Mouse (Mus musculus): ENCODE results near the gene Tgm5. TPM values are rescaled to one million over a fixed set of nuclear protein-coding genes. Genes with fewer than 3 reads are reported as not detected.
"Not testable (repeated sequence)": the region's sequence is repeated elsewhere in the genome, so short reads cannot be mapped to it uniquely, and the experiment has no call there.

Gene Tgm5
- polyA plus RNA-seq, 1 experiment from 2014 or later = 0.09 TPM

DNA sequence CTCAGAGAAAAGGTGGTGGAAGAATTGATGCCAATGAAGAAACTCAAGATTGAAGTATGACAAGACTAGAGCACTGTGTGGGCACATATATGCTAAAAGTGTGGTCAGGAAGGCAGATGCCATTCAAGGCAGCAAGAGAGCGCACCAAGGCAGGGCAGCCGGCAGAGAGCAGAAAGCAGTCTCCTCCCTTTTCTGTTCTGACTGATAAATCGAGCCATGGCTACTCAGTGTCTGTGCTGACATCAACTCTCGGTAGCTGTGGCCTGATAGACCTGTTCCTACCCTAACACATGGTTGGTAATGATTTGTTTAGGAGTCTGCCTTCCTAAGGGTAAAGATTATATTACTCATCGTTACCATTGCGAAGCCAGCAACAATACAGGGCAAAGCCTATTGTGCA is 29.7 kb downstream of the Tgm5 start:
- 88% methylated on average over 6 of the region's 6 CpGs for WGBS

DNA sequence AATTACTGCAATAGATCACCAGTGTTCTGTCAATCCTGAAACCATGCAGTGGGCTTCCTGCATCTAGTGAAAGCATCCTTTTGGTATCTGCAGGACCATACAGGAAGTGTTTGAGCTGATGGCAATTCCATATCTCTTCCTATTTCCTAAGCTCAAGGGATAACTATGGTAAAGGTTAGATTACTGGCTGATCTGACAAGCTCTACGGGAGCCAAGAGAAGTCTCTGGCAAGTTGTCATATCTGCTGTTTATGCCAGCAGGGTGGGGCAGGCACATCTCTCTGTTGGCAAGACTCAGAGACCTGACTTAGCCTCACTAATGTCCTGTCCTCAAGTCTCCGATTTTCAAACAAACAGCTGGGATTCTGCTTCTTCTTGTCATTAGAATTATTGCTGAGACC is 31.6 kb downstream of the Tgm5 start:
- Histone ChIP-seq H3K27ac (ENCODE audit: low read length) (no peak overlapping the region), H3K27me3 (ENCODE audit: control insufficient read depth, insufficient read depth, low read depth, low read length) (no peaks in the 10 kb centered on the region), H3K4me1 (ENCODE audit: control insufficient read depth, insufficient read depth, low read length) (no peaks in the 10 kb centered on the region), H3K36me3 (ENCODE audit: control insufficient read depth, insufficient read depth, low read length) (no peaks in the 10 kb centered on the region), H3K4me3 (ENCODE audit: low read depth, low read length) (no peak overlapping the region), H3K4me2 (ENCODE audit: low read length) (no peak overlapping the region), H3K9ac (ENCODE audit: low read depth, low read length) (no peak overlapping the region), H3K9me3 (replicated peaks; ENCODE audit: control insufficient read depth, low read length, poor library complexity, severe bottlenecking) (no peaks in the 10 kb centered on the region)
- ATAC-seq = no peak
- WGBS = 76% methylated on average over 2 of the region's 2 CpGs

More for the DNA sequence above, 29.7 kb downstream of the Tgm5 start:
- H3K4me3 ChIP-seq (ENCODE audit: low read depth, low read length) = no peak overlapping the region
- H3K9ac ChIP-seq (ENCODE audit: low read depth, low read length) = no peak overlapping the region
- no peak overlapping the region for H3K27ac ChIP-seq (ENCODE audit: low read length)
- no peak overlapping the region for H3K4me2 ChIP-seq (ENCODE audit: low read length)
- no peaks in the 10 kb centered on the region for H3K27me3 ChIP-seq (ENCODE audit: control insufficient read depth, insufficient read depth, low read depth, low read length)
- no peak for ATAC-seq
- no peaks in the 10 kb centered on the region for H3K36me3 ChIP-seq (ENCODE audit: control insufficient read depth, insufficient read depth, low read length)
- H3K9me3 ChIP-seq (replicated peaks; ENCODE audit: control insufficient read depth, low read length, poor library complexity, severe bottlenecking) = no peaks in the 10 kb centered on the region
- no peaks in the 10 kb centered on the region for H3K4me1 ChIP-seq (ENCODE audit: control insufficient read depth, insufficient read depth, low read length)

DNA sequence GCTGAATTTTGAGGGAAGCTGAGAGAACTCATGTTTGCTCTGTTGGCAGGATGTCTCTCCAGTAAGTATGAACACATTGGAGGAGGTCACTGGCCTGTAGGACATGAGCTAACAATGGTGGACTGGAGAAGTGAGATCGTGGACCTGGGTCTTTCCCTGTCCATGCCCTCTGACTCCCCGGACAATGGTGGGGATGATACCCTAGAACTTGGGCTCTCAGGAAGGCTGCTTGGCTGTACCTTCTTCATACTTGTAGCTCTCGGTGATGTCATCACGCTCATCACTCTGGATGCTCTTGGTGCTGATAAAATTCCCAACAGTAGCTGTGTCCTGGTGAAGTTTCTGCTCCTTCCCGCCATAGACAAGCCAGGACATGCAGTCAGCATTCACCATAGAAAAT is 33.5 kb downstream of the Tgm5 start:
- Histone ChIP-seq H3K4me1 (ENCODE audit: control insufficient read depth, insufficient read depth, low read length) (no peaks in the 10 kb centered on the region), H3K27me3 (ENCODE audit: control insufficient read depth, insufficient read depth, low read depth, low read length) (no peaks in the 10 kb centered on the region), H3K27ac (ENCODE audit: low read length) (no peak overlapping the region), H3K4me2 (ENCODE audit: low read length) (no peak overlapping the region), H3K9me3 (replicated peaks; ENCODE audit: control insufficient read depth, low read length, poor library complexity, severe bottlenecking) (no peaks in the 10 kb centered on the region), H3K36me3 (ENCODE audit: control insufficient read depth, insufficient read depth, low read length) (no peaks in the 10 kb centered on the region), H3K4me3 (ENCODE audit: low read depth, low read length) (no peak overlapping the region), H3K9ac (ENCODE audit: low read depth, low read length) (no peak overlapping the region)
- ATAC-seq = no peak
- WGBS = 94% methylated on average over 5 of the region's 5 CpGs

DNA sequence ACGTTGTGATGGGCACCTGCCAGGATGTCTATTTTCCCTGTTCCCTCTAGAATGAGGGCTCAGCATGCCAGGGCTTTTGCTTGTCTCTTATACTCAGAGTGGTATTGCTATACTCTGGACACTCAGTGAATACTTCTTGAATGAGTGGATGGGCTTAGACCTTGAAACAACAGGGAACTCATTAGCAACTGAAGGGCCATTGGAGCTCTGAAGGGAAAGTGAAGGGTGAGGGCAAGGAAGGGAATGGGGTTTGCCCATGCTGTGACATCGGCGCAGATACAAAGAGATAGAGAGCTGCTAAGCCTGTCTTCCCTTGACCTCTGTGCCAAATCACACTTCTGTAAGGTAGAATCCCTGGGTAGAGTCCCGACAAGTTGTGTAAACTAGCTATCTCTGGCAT is 40.0 kb downstream of the Tgm5 start:
- no peak overlapping the region for H3K4me3 ChIP-seq (ENCODE audit: low read depth, low read length)
- WGBS = 65% methylated on average over 4 of the region's 4 CpGs
- no peak for ATAC-seq

DNA sequence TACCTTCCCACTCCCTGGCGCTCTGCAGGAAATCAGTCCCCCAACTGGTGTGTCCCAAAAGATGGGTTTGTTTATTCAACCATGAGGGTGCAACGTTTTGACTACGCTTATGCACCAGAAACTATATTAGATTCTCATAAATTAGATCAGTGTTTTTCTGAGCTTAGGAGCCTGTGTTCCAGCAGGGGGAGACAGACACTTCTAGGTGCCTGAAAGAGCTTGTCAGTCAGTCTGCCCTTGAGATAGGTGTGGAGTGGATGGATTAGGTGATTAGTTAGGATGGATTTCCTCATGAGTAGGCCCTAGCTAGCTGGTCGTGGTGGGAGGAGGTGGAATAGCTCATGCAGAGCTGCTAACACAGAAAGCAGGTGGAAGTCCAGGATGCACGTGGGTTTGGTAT is 44.5 kb downstream of the Tgm5 start:
- no peaks in the 10 kb centered on the region for H3K4me1 ChIP-seq (ENCODE audit: control insufficient read depth, insufficient read depth, low read length)
- no peak overlapping the region for H3K27ac ChIP-seq (ENCODE audit: low read length)
- no peak overlapping the region for H3K4me3 ChIP-seq (ENCODE audit: low read depth, low read length)
- no peak overlapping the region for H3K9ac ChIP-seq (ENCODE audit: low read depth, low read length)
- H3K36me3 ChIP-seq (ENCODE audit: control insufficient read depth, insufficient read depth, low read length) = no peaks in the 10 kb centered on the region
- H3K4me2 ChIP-seq (ENCODE audit: low read length) = no peak overlapping the region
- no peaks in the 10 kb centered on the region for H3K27me3 ChIP-seq (ENCODE audit: control insufficient read depth, insufficient read depth, low read depth, low read length)
- no peaks in the 10 kb centered on the region for H3K9me3 ChIP-seq (replicated peaks; ENCODE audit: control insufficient read depth, low read length, poor library complexity, severe bottlenecking)
- no peak for ATAC-seq
- 53% methylated on average over 5 of the region's 5 CpGs for WGBS

More for the DNA sequence above, 40.0 kb downstream of the Tgm5 start:
- H3K9me3 ChIP-seq (replicated peaks; ENCODE audit: control insufficient read depth, low read length, poor library complexity, severe bottlenecking) = no peaks in the 10 kb centered on the region
- H3K4me2 ChIP-seq (ENCODE audit: low read length) = no peak overlapping the region
- H3K9ac ChIP-seq (ENCODE audit: low read depth, low read length) = no peak overlapping the region
- H3K4me1 ChIP-seq (ENCODE audit: control insufficient read depth, insufficient read depth, low read length) = no peaks in the 10 kb centered on the region
- H3K27ac ChIP-seq (ENCODE audit: low read length) = no peak overlapping the region
- no peaks in the 10 kb centered on the region for H3K36me3 ChIP-seq (ENCODE audit: control insufficient read depth, insufficient read depth, low read length)
- no peaks in the 10 kb centered on the region for H3K27me3 ChIP-seq (ENCODE audit: control insufficient read depth, insufficient read depth, low read depth, low read length)

DNA sequence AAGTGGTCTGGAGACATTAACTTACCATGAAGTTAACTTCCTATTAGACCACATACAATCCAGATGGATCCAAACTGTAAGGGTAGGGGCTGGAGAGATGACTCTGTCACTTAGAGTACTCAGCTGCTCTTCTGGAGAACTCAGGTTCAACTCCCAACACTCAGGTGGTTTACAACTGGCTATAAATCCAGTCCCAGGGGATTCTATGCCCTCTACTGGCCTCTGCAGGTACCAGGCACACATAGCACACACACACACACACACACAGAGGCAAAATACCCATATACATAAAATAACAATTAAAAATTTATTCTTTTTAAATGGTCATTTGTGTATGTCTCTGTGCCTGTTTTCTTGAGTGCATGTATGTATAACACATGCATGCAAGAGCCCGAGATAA is 46.3 kb downstream of the Tgm5 start:
- Histone ChIP-seq H3K9me3 (replicated peaks; ENCODE audit: control insufficient read depth, low read length, poor library complexity, severe bottlenecking) (no peaks in the 10 kb centered on the region), H3K4me1 (ENCODE audit: control insufficient read depth, insufficient read depth, low read length) (no peaks in the 10 kb centered on the region), H3K4me2 (ENCODE audit: low read length) (no peak overlapping the region), H3K36me3 (ENCODE audit: control insufficient read depth, insufficient read depth, low read length) (no peaks in the 10 kb centered on the region), H3K27ac (ENCODE audit: low read length) (no peak overlapping the region), H3K9ac (ENCODE audit: low read depth, low read length) (no peak overlapping the region), H3K4me3 (ENCODE audit: low read depth, low read length) (no peak overlapping the region), H3K27me3 (ENCODE audit: control insufficient read depth, insufficient read depth, low read depth, low read length) (no peaks in the 10 kb centered on the region)
- 97% methylated on average over 1 of the region's 1 CpGs for WGBS
- no peak for ATAC-seq

DNA sequence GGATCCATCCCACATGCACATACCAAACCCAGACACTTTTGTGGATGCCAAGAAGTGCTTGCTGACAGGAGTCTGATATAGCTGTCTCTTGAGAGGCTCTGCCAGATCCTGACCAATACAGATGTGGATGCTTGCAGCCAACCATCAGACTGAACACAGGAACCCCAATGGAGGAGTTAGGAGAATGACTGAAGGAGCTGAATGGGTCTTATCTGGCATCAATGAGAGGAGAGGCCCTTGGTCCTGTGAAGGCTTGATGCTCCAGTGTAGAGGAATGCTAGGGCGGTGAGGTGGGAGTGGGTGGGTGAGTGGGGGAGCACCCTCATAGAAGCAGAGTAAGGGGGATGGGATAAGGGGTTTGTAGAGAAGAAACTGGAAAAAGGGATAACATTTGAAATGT is 46.8 kb downstream of the Tgm5 start:
- not testable (repeated sequence) for H3K4me1 ChIP-seq (ENCODE audit: control insufficient read depth, insufficient read depth, low read length); H3K4me2 ChIP-seq (ENCODE audit: low read length); H3K27ac ChIP-seq (ENCODE audit: low read length); ATAC-seq; H3K27me3 ChIP-seq (ENCODE audit: control insufficient read depth, insufficient read depth, low read depth, low read length); H3K9me3 ChIP-seq (replicated peaks; ENCODE audit: control insufficient read depth, low read length, poor library complexity, severe bottlenecking); H3K9ac ChIP-seq (ENCODE audit: low read depth, low read length); H3K4me3 ChIP-seq (ENCODE audit: low read depth, low read length); H3K36me3 ChIP-seq (ENCODE audit: control insufficient read depth, insufficient read depth, low read length)
- WGBS = 93% methylated on average over 1 of the region's 1 CpGs

DNA sequence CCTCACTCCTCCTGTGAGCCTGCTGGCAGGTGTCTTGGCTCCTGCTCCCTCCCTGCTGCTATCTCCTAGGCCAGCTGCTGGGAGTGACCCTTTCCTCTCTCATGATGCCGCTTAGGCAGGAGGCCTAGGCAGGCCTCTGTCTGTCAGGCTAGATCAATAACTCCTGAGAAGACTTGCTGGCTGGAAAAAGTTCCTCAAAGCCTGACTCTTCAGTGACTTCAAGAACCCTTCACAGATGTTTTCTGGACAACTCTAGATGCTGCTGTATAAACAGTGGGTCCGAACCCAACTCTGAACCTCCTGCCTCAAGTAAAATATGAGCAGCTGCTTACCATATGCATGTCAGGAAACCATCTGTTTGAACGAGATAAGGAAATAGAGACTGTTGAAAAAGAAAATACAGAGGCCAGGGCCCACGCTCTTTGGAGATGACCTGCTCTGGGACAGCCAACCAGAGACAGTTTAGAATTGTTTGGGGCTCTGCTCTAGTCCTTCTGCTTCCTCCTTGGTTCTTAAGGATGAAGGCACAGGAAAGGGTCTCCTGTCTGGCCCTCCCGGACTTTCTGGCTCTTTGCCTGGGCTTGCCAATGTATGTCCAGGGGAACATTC is 48.8 kb downstream of the Tgm5 start, which contains the start of gene Epb42:
Gene Epb42, minus strand, starts transcription at position 340 of the 609 bp plus-strand sequence.
- H3K36me3 ChIP-seq (ENCODE audit: control insufficient read depth, insufficient read depth, low read length) = no peaks in the 10 kb centered on the region
- no peaks in the 10 kb centered on the region for H3K9me3 ChIP-seq (replicated peaks; ENCODE audit: control insufficient read depth, low read length, poor library complexity, severe bottlenecking)
- ATAC-seq = no peak
- H3K4me1 ChIP-seq (ENCODE audit: control insufficient read depth, insufficient read depth, low read length) = no peaks in the 10 kb centered on the region
- no peak within 1 kb of the TSS for H3K9ac ChIP-seq (ENCODE audit: low read depth, low read length)
- no peak within 1 kb of the TSS for H3K4me2 ChIP-seq (ENCODE audit: low read length)
- no peak within 1 kb of the TSS for H3K27ac ChIP-seq (ENCODE audit: low read length)
- WGBS = 78% methylated on average over 5 of the region's 5 CpGs
- H3K4me3 ChIP-seq (ENCODE audit: low read depth, low read length) = no peak within 1 kb of the TSS
- H3K27me3 ChIP-seq (ENCODE audit: control insufficient read depth, insufficient read depth, low read depth, low read length) = no peaks in the 10 kb centered on the region

DNA sequence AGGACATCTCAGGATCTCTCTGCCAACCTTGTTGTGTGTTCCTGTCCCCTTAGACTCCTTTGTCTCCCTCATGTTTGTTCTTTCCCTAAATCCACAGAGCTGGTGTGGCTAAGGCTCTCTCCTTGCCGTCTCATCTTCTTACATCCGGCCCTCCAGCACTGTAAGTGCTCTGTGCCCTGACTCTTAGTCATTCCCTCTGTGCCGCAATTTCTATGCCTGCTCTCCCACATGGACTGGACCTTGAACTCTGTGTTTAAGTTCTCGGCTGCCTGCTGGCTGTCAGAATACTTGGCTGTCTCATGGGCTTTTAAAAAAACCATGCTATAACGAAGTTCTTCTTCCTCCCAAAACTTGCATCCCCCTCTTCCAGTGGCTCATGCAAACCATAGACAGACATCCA is 62.7 kb downstream of the Tgm5 start:
- peaks cover under 1% of the 10 kb centered on the region; the same call in 1 of the 2 replicates for H3K9me3 ChIP-seq (replicated peaks; ENCODE audit: control insufficient read depth, low read length, poor library complexity, severe bottlenecking)
- ATAC-seq = no peak
- H3K9ac ChIP-seq (ENCODE audit: low read depth, low read length) = no peak overlapping the region
- 74% methylated on average over 5 of the region's 5 CpGs for WGBS
- no peak overlapping the region for H3K27ac ChIP-seq (ENCODE audit: low read length)
- H3K4me3 ChIP-seq (ENCODE audit: low read depth, low read length) = no peak overlapping the region
- no peak overlapping the region for H3K4me2 ChIP-seq (ENCODE audit: low read length)
- H3K4me1 ChIP-seq (ENCODE audit: control insufficient read depth, insufficient read depth, low read length) = no peaks in the 10 kb centered on the region
- peaks cover 3% of the 10 kb centered on the region for H3K36me3 ChIP-seq (ENCODE audit: control insufficient read depth, insufficient read depth, low read length)
- no peaks in the 10 kb centered on the region for H3K27me3 ChIP-seq (ENCODE audit: control insufficient read depth, insufficient read depth, low read depth, low read length)
